Mouse (Mus musculus) spleen, postnatal 4 days (tissue): ENCODE data around the gene Olfr1305.

ENCODE experiments used
- DNase-seq, 2 experiments: peaks; one replicate each; pipeline ENCODE4 v3.0.0; 2022; ENCODE audit warnings: low spot score in 2 of 2

The Olfr1305 gene

GRCm38 (mm10) chr2:111877049-111877448, at the start of gene Olfr1305:
Olfr1305 (minus strand) TSS chr2:111877149.
- DNase-seq: no peak

DNA sequence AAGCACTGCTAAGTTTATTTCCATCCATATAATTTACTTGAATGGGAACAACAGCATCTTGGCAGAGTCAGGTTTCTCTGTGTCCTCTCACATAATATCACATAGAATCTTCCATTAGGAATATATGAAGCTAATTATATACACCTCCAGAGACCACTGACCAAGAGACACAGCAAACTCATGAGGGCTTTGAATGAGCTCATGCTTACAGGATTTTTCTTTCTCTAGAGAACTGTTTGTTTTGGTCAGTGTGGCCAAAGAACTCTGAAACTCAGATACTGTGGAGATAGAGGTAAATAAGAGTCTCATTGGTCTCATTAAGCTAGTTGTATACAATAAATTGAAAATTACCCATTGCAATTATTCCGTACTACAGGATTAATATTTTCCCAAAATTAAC, 39.2 kb upstream of the Olfr1305 start, which contains the start of gene Olfr1306:
Gene Olfr1306 (minus strand): TSS at position 101 of the 400 bp plus-strand sequence.
- no peak for DNase-seq

DNA sequence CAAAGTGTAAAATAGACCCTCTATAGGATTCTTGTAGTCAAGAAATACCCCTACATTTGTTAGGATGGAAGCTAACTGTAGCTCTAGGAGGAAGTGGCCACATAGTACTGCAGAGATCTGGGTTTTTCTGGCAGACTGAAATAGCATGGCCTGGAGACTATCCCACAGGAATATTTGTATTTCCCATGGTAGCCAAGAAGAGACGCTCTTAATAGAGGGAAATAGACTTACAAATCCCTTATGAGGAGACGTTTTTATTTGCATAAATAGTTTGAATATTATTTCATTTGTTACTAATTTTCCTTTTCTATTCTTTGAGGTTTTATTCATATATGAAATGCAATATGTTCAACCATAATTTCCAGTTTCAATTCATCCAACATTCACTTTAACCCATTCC, 56.7 kb downstream of the Olfr1305 start, which contains the start of gene Olfr1303:
Gene Olfr1303 (minus strand): TSS at position 101 of the 400 bp plus-strand sequence.
- DNase-seq: no peak
